ENCODE assay signal across 7 mouse cellular contexts in the genomic region with DNA sequence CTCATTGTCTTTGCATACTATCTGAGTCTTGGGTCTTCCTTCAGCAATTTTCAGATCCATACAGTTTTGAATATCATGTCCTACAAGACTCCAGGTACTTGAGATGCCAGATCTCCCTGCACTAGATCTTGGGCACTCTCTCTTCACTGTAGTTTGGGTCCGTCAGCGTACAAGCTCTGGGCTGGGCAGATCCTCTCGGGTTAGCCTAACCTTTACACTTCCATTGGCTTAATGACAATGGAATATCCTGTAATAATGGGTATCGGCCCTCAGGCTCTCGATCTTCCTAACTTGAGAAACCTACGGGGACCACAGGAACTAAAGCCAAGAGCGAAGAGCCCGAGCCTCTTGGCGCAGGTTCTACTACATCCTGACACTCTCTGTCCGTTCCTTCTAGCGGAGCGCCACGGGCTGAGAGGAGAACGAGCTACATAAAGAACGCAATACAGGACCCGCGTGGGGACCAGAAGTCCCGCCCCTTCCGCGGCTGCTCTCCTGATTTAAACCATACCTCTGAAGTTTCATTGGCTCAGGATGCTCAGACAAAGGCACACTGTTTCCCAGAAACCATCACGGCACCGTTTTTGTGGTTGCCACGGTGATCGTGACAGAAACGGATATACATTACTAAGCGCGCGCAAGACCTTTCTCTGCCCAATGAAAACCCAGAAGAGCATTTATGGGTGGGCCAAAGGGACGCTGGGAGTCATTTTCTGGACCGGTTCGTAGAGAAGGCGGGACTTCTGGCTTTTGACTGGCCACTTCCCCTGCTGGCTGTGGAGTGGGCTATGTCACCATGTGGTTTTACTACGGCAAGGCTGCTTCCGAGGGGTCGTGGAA. TPM values are rescaled to one million over a fixed set of nuclear protein-coding genes. Genes with fewer than 3 reads are reported as not detected.
DNase-seq lines count a peak whose midpoint lies in the region; ATAC-seq lines count a peak whose summit lies in the region.

No protein-coding gene starts in this region.

- H3K4me1 ChIP-seq in intestine, embryonic 15.5 days (replicated peaks), result peaks cover 6% of the 10 kb centered on the region; the same call in 1 of the 2 replicates
- peaks cover 17% of the 10 kb centered on the region for H3K4me1 ChIP-seq in midbrain, embryonic 10.5 days

- peak; percentile 98 for ATAC-seq in intestine, embryonic 15.5 days

- peak overlapping the region; percentile 44 for H3K4me3 ChIP-seq in intestine, embryonic 15.5 days (replicated peaks)
- H3K4me3 ChIP-seq in midbrain, embryonic 10.5 days, result peak overlapping the region; percentile 59

- peak; percentile 78 to 81 for DNase-seq in adrenal gland, adult 18-20 months (ENCODE audit: low spot score in 2 of 2)
- DNase-seq in embryo, embryonic 11 days, result peak; percentile 97
- peak; percentile 91 for DNase-seq in gastrocnemius, postnatal 25 days
- DNase-seq in left cerebral cortex, postnatal 25 days (ENCODE audit: low spot score in 2 of 2), result peak; percentile 97 to 100
- peak; percentile 95 for DNase-seq in midbrain, embryonic 10.5 days (ENCODE audit: low spot score)
- DNase-seq in right cerebral cortex, postnatal 4 days, result peak; percentile 81

- H3K9ac ChIP-seq in intestine, embryonic 15.5 days, result peak overlapping the region; percentile 44

- H3K27ac ChIP-seq in intestine, embryonic 15.5 days, result peak overlapping the region; percentile 65
- peak overlapping the region; percentile 94 for H3K27ac ChIP-seq in midbrain, embryonic 10.5 days (replicated peaks)

- WGBS in intestine, embryonic 15.5 days, result 8% methylated on average over 35 of the region's 35 CpGs
- WGBS in midbrain, embryonic 10.5 days, result 11% methylated on average over 35 of the region's 35 CpGs

- no peaks in the 10 kb centered on the region for H3K27me3 ChIP-seq in intestine, embryonic 15.5 days (replicated peaks)
- H3K27me3 ChIP-seq in midbrain, embryonic 10.5 days (ENCODE audit: low read depth, poor library complexity, severe bottlenecking), result no peaks in the 10 kb centered on the region

- intact Hi-C loops in left cerebral cortex, postnatal 25 days (cut with DNase I), result loop anchor here (5.0 kb wide), 1 partner anchor 37 kb away; no protein-coding TSS in a partner anchor

- H3K4me2 ChIP-seq in intestine, embryonic 15.5 days (replicated peaks), result peak overlapping the region; percentile 81

- H3K36me3 ChIP-seq in intestine, embryonic 15.5 days, result no peaks in the 10 kb centered on the region
- H3K36me3 ChIP-seq in midbrain, embryonic 10.5 days, result no peaks in the 10 kb centered on the region

- H3K9me3 ChIP-seq in intestine, embryonic 15.5 days, result no peaks in the 10 kb centered on the region
- H3K9me3 ChIP-seq in midbrain, embryonic 10.5 days (replicated peaks), result no peaks in the 10 kb centered on the region

RNA-seq across cellular contexts. Expression of a gene that starts 16.4 kb away (rescaled TPM):
- total RNA-seq in adrenal gland, adult 18-20 months (2021), result 1 to 10 TPM; 8.4 to 9.5 TPM
- total RNA-seq in gastrocnemius, postnatal 25 days (2021), result 1 to 10 TPM; 2.0 to 2.2 TPM
- polyA plus RNA-seq in intestine, embryonic 15.5 days (2015; fragmentation: Nextera tagmentation; extraction: Ambion mirVana), result 8.3 and 8.6 TPM in 2 replicates
- 10 to 100 TPM; 10.3 to 11.9 TPM for total RNA-seq in left cerebral cortex, postnatal 25 days (2021)
- 11.4 and 13.2 TPM in 2 replicates for polyA plus RNA-seq in midbrain, embryonic 10.5 days (2016; fragmentation: Nextera tagmentation; extraction: Ambion mirVana)

RNA-seq across cellular contexts. Expression of a gene that starts 22.0 kb away (rescaled TPM):
- total RNA-seq in adrenal gland, adult 18-20 months (2021), result under 1 TPM; 0.30 to 0.45 TPM
- total RNA-seq in gastrocnemius, postnatal 25 days (2021), result under 1 TPM; 0.21 to 0.33 TPM
- 0.33 and 0.47 TPM in 2 replicates for polyA plus RNA-seq in intestine, embryonic 15.5 days (2015; fragmentation: Nextera tagmentation; extraction: Ambion mirVana)
- total RNA-seq in left cerebral cortex, postnatal 25 days (2021), result under 1 TPM; 0.78 to 0.94 TPM
- polyA plus RNA-seq in midbrain, embryonic 10.5 days (2016; fragmentation: Nextera tagmentation; extraction: Ambion mirVana), result 0.47 and 0.83 TPM in 2 replicates

RNA-seq across cellular contexts. Expression of a gene that starts 27.2 kb away (rescaled TPM):
- 100 to 1,000 TPM; 896 to 922 TPM for total RNA-seq in adrenal gland, adult 18-20 months (2021)
- total RNA-seq in gastrocnemius, postnatal 25 days (2021), result 100 to 1,000 TPM; 498 to 510 TPM
- polyA plus RNA-seq in intestine, embryonic 15.5 days (2015; fragmentation: Nextera tagmentation; extraction: Ambion mirVana), result 1,008 and 1,147 TPM in 2 replicates
- total RNA-seq in left cerebral cortex, postnatal 25 days (2021), result 100 to 1,000 TPM; 339 to 352 TPM
- 886 and 1,011 TPM in 2 replicates for polyA plus RNA-seq in midbrain, embryonic 10.5 days (2016; fragmentation: Nextera tagmentation; extraction: Ambion mirVana)

RNA-seq across cellular contexts. Expression of a gene that starts 28.4 kb away (rescaled TPM):
- 1 to 10 TPM; 5.7 to 6.5 TPM for total RNA-seq in adrenal gland, adult 18-20 months (2021)
- 1 to 10 TPM; 2.1 to 2.4 TPM for total RNA-seq in gastrocnemius, postnatal 25 days (2021)
- polyA plus RNA-seq in intestine, embryonic 15.5 days (2015; fragmentation: Nextera tagmentation; extraction: Ambion mirVana), result 6.7 and 6.8 TPM in 2 replicates
- 1 to 10 TPM; 7.6 to 9.0 TPM for total RNA-seq in left cerebral cortex, postnatal 25 days (2021)
- polyA plus RNA-seq in midbrain, embryonic 10.5 days (2016; fragmentation: Nextera tagmentation; extraction: Ambion mirVana), result 18.0 and 19.4 TPM in 2 replicates

RNA-seq across cellular contexts. Expression of a gene that starts 48.7 kb away (rescaled TPM):
- under 1 TPM in 1 of 2 experiments, not detected in 1; 0.70 TPM for total RNA-seq in adrenal gland, adult 18-20 months (2021)
- not detected for total RNA-seq in gastrocnemius, postnatal 25 days (2021)
- polyA plus RNA-seq in intestine, embryonic 15.5 days (2015; fragmentation: Nextera tagmentation; extraction: Ambion mirVana), result 0.41 and 0.53 TPM in 2 replicates
- total RNA-seq in left cerebral cortex, postnatal 25 days (2021), result not detected
- polyA plus RNA-seq in midbrain, embryonic 10.5 days (2016; fragmentation: Nextera tagmentation; extraction: Ambion mirVana), result 0.05 and 0.07 TPM in 2 replicates

Comparison
In these comparisons a context has a peak if more than half of its experiments do, and no peak if none do; other contexts are left out.
1. Peak in every context shown above with its lines: DNase-seq, ATAC-seq, H3K4me3 ChIP-seq and H3K27ac ChIP-seq.